Comparison of ENCODE assay signal across 8 mouse cellular contexts in genomic region chr9:45935628-45936210, GRCm38 (mm10). TPM values are rescaled to one million over a fixed set of nuclear protein-coding genes. Genes with fewer than 3 reads are reported as not detected.
DNase-seq lines count a peak whose midpoint lies in the region; ATAC-seq lines count a peak whose summit lies in the region.

TSS of gene Tagln (minus strand) at chr9:45936058.

- peak within 1 kb of the TSS; percentile 5; the same call in 1 of the 2 replicates for H3K9ac ChIP-seq in kidney, embryonic 14.5 days (ENCODE audit: low read depth, low read length)
- 0 out of 2 replicates have a peak within 1 kb of the TSS, but pooled peaks have one; percentile 36 for H3K9ac ChIP-seq in midbrain, embryonic 13.5 days (replicated peaks)

- 5% methylated on average over 21 of the region's 21 CpGs for WGBS in kidney, embryonic 14.5 days
- 11% methylated on average over 21 of the region's 21 CpGs for WGBS in midbrain, embryonic 13.5 days

- H3K27ac ChIP-seq in kidney, embryonic 14.5 days (ENCODE audit: low read depth, low read length), result no peak within 1 kb of the TSS
- H3K27ac ChIP-seq in midbrain, embryonic 13.5 days, result no peak within 1 kb of the TSS

- H3K27me3 ChIP-seq in kidney, embryonic 14.5 days (ENCODE audit: control insufficient read depth, insufficient read depth, low read length), result no peaks in the 10 kb centered on the region
- no peaks in the 10 kb centered on the region for H3K27me3 ChIP-seq in midbrain, embryonic 13.5 days

- H3K4me1 ChIP-seq in kidney, embryonic 14.5 days (ENCODE audit: control insufficient read depth, insufficient read depth, low read length), result peaks cover 10% of the 10 kb centered on the region; the same call in 1 of the 2 replicates
- peaks cover 9% of the 10 kb centered on the region; the same call in 1 of the 2 replicates for H3K4me1 ChIP-seq in midbrain, embryonic 13.5 days (replicated peaks)

- no peaks in the 10 kb centered on the region for H3K9me3 ChIP-seq in kidney, embryonic 14.5 days (ENCODE audit: control insufficient read depth, low read length)
- H3K9me3 ChIP-seq in midbrain, embryonic 13.5 days, result no peaks in the 10 kb centered on the region

- ATAC-seq in kidney, embryonic 14.5 days (ENCODE audit: low FRiP score, low TSS enrichment), result peak; percentile 40
- no peak for ATAC-seq in midbrain, embryonic 13.5 days
- ATAC-seq in cerebellum, adult (ENCODE audit: insufficient number of reproducible peaks, low FRiP score, low TSS enrichment), result no peak

- peaks cover 19% of the 10 kb centered on the region; the same call in 1 of the 2 replicates for H3K36me3 ChIP-seq in kidney, embryonic 14.5 days (ENCODE audit: control insufficient read depth, insufficient read depth, low read length)
- peaks cover 40% of the 10 kb centered on the region for H3K36me3 ChIP-seq in midbrain, embryonic 13.5 days

- peak within 1 kb of the TSS; percentile 18 for H3K4me3 ChIP-seq in kidney, embryonic 14.5 days (ENCODE audit: low read length)
- no peak within 1 kb of the TSS for H3K4me3 ChIP-seq in midbrain, embryonic 13.5 days (replicated peaks)

- DNase-seq in kidney, adult 11 months, result no peak
- peak; percentile 54 for DNase-seq in embryo, embryonic 11 days
- no peak for DNase-seq in heart, adult 8-10 months (ENCODE audit: low spot score)
- peak; percentile 40 to 67 for DNase-seq in kidney, postnatal 25 days
- DNase-seq in spleen, adult 12 weeks (ENCODE audit: low spot score), result no peak

- peak within 1 kb of the TSS; percentile 31 for H3K4me2 ChIP-seq in kidney, embryonic 14.5 days (replicated peaks; ENCODE audit: low read depth, low read length)
- peak within 1 kb of the TSS; percentile 29 for H3K4me2 ChIP-seq in midbrain, embryonic 13.5 days (replicated peaks)

RNA-seq across cellular contexts. Expression of gene Tagln, which starts in this region (rescaled TPM):
- 31.5 and 35.9 TPM in 2 replicates for polyA plus RNA-seq in kidney, embryonic 14.5 days (2014; fragmentation: Nextera tagmentation; extraction: Ambion mirVana)
- total RNA-seq in heart, adult 8-10 months (2022), result 10 to 100 TPM; 33.4 to 69.1 (median 50.0) TPM
- polyA plus RNA-seq in midbrain, embryonic 13.5 days (2015; fragmentation: Nextera tagmentation; extraction: Ambion mirVana), result 5.0 and 5.5 TPM in 2 replicates

Comparison
In these comparisons a context has a peak if more than half of its experiments do, and no peak if none do; other contexts are left out.
1. DNase-seq: peak in embryo, embryonic 11 days (single experiment) and kidney, postnatal 25 days (2 of 2); none in kidney, adult 11 months (single experiment), heart, adult 8-10 months (single experiment) and spleen, adult 12 weeks (single experiment).